Mouse (Mus musculus): Measurements from ENCODE around the gene 2310061I04Rik. TPM values are rescaled to one million over a fixed set of nuclear protein-coding genes. Genes with fewer than 3 reads are reported as not detected.

Gene 2310061I04Rik
- polyA plus RNA-seq, 2 experiments = 20.7 to 53.9 TPM

DNA sequence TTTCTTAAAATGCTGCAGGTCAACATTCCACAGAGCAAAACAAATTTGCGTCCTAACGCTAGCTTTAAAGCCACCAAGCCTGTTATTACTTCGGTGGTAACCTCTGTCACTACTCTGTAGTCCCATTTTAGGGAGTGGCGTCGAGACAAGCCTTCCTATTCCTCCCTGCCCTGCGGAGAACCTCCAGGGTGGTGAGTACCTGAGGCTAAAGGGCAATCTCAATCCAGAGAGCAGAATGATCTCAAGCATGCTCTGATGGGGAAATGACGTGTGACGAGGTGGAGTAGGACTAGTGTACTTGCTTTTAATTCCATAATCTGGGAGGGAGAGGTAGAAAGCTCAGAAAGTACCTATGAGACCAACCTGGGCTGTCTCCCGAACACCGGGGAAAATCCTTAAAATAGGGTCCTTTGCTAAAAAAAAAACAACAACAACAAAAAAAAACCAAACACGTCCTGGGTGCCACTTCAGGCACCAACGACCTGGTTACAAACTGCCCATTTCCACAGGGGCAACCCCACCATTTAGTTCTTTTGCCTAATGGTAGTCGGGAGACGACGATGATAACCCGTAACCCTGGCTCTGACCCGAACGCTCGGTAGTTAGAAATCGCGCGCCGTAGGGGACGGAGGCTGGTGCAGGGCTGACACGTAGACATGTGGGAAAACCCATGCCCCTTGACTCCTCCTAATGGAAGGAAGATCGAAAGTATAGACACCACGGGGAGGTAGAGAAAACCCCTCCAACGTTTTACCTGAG lies 18.5 kb upstream of the 2310061I04Rik start:
- H3K9me3 ChIP-seq (ENCODE audit: control insufficient read depth, low read length) = no peaks in the 10 kb centered on the region
- peak overlapping the region; percentile 98 for H3K9ac ChIP-seq (ENCODE audit: low read depth, low read length, severe bottlenecking)
- 5% methylated on average over 28 of the region's 28 CpGs for WGBS
- H3K4me1 ChIP-seq (ENCODE audit: control insufficient read depth, insufficient read depth, low read length) = peaks cover 17% of the 10 kb centered on the region
- peaks cover 37% of the 10 kb centered on the region for H3K36me3 ChIP-seq (ENCODE audit: control insufficient read depth, insufficient read depth, low read length)
- H3K4me3 ChIP-seq (replicated peaks; ENCODE audit: low read length) = peak overlapping the region; percentile 74
- peak overlapping the region; percentile 76; the same call in 1 of the 2 replicates for H3K27ac ChIP-seq (replicated peaks; ENCODE audit: low read depth, low read length)
- ATAC-seq (ENCODE audit: low FRiP score, low read depth) = no peak
- no peak for TF ChIP-seq POLR2A (IDR thresholded peaks at IDR 0.05; ENCODE audit: borderline replicate concordance, extremely low read depth, insufficient read depth, insufficient read length)
- H3K27me3 ChIP-seq (ENCODE audit: control insufficient read depth, insufficient read depth, low read length) = no peaks in the 10 kb centered on the region
- H3K4me2 ChIP-seq (replicated peaks; ENCODE audit: low read depth, low read length, severe bottlenecking) = peak overlapping the region; percentile 77
- DNase-seq (ENCODE audit: low spot score) = no peak

DNA sequence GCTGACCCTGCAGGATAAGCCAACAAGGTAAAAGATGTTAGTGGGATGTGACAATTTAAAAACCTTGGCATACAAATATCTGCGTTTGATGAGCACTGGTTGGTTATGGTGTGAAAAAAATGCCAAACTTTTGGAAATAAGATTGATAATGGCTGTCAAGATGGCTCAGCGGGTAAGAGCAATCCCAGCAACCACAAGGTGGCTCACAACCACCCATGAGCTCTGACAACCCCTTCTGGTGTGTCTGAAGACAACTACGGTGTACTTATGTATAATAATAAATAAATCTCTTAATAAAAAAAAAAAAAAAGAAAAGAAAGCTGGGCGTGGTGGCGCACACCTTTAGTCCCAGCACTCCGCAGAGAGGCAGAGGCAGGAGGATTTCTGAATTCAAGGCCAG lies 17.7 kb upstream of the 2310061I04Rik start:
- Histone ChIP-seq H3K4me3 (replicated peaks; ENCODE audit: low read length) (peak overlapping the region; percentile 74), H3K9ac (ENCODE audit: low read depth, low read length, severe bottlenecking) (no peak overlapping the region), H3K4me2 (replicated peaks; ENCODE audit: low read depth, low read length, severe bottlenecking) (peak overlapping the region; percentile 77; the same call in 1 of the 2 replicates), H3K36me3 (ENCODE audit: control insufficient read depth, insufficient read depth, low read length) (peaks cover 35% of the 10 kb centered on the region), H3K27me3 (ENCODE audit: control insufficient read depth, insufficient read depth, low read length) (no peaks in the 10 kb centered on the region), H3K27ac (replicated peaks; ENCODE audit: low read depth, low read length) (no peak overlapping the region), H3K4me1 (ENCODE audit: control insufficient read depth, insufficient read depth, low read length) (peaks cover 11% of the 10 kb centered on the region), H3K9me3 (ENCODE audit: control insufficient read depth, low read length) (no peaks in the 10 kb centered on the region)
- ATAC-seq (ENCODE audit: low FRiP score, low read depth) (no peak), DNase-seq (ENCODE audit: low spot score) (no peak)
- no peak for TF ChIP-seq POLR2A (IDR thresholded peaks at IDR 0.05; ENCODE audit: borderline replicate concordance, extremely low read depth, insufficient read depth, insufficient read length)
- 83% methylated on average over 6 of the region's 6 CpGs for WGBS

DNA sequence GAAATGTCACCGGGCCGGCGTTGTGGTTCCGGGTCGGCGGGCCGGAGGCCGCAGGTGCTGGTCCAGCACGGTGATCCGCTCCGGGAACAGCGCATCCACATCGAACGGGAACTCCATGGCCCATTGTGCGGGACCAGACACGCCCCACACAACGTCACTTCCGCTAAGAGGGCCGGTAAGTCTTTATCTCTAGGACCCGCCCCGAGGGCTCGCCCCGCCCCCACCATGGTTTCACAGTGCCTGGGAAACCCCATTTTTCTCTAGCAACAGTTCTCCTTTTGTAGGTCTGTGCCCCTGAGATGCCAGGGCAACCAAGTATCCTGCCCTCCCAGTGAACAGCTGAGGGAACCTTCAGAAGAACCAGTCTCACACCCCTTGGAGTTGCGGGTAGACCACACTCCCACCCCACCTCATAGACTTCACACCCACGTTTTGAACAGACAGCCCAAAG lies 12.7 kb upstream of the 2310061I04Rik start, which contains the start of gene Atat1:
Gene Atat1 (minus strand): TSS at position 157 of the 451 bp plus-strand sequence.
- Histone ChIP-seq H3K4me3 (replicated peaks; ENCODE audit: low read length) (peak within 1 kb of the TSS; percentile 75), H3K4me1 (ENCODE audit: control insufficient read depth, insufficient read depth, low read length) (peaks cover 6% of the 10 kb centered on the region; the same call in 1 of the 2 replicates), H3K9me3 (ENCODE audit: control insufficient read depth, low read length) (no peaks in the 10 kb centered on the region), H3K36me3 (ENCODE audit: control insufficient read depth, insufficient read depth, low read length) (peaks cover 47% of the 10 kb centered on the region), H3K27me3 (ENCODE audit: control insufficient read depth, insufficient read depth, low read length) (no peaks in the 10 kb centered on the region), H3K4me2 (replicated peaks; ENCODE audit: low read depth, low read length, severe bottlenecking) (peak within 1 kb of the TSS; percentile 86), H3K9ac (ENCODE audit: low read depth, low read length, severe bottlenecking) (peak within 1 kb of the TSS; percentile 74), H3K27ac (replicated peaks; ENCODE audit: low read depth, low read length) (peak within 1 kb of the TSS; percentile 72; the same call in 1 of the 2 replicates)
- peak; percentile 93 for ATAC-seq (ENCODE audit: low FRiP score, low read depth)
- TF ChIP-seq POLR2A (IDR thresholded peaks at IDR 0.05; ENCODE audit: borderline replicate concordance, extremely low read depth, insufficient read depth, insufficient read length) = peak; percentile 64; the same call in 1 of the 2 replicates
- WGBS = 5% methylated on average over 21 of the region's 25 CpGs
- peak; percentile 93 for DNase-seq (ENCODE audit: low spot score)

DNA sequence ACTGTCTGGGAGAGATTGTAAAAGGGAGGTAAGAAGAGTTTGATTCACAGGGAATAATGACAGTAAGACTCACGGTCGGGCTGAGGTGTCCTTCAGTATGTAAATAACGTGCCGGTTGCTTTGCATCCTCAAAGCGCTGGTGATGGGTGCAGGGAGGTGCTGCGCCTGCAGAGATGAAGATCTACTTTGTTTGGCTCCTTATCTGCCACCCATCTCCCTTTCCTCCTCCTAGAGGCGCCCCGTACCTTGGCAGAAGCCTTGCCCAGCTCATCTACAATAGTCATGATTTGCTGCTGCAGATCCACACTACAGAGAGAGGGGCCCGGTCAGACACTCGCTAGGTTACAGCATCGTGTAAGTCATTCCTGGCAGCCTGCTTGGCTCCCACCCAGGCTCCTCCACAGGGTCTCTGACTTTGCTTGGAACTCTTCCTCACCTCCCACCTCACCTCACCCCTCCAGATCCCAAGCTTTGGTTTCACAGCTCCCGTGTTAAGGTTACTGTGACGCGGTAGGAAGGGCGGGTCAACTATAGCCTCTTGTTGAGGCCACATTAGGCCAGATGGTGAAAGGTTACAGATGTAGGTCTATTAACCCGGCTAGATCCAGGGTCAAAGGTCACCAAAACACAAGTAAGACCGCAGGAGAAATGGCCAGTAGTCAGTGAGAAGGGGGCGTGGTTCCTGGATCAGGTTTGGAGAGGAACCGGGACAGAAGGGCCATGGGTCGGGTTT lies 12.1 kb upstream of the 2310061I04Rik start:
- ATAC-seq (ENCODE audit: low FRiP score, low read depth) = peak; percentile 38

DNA sequence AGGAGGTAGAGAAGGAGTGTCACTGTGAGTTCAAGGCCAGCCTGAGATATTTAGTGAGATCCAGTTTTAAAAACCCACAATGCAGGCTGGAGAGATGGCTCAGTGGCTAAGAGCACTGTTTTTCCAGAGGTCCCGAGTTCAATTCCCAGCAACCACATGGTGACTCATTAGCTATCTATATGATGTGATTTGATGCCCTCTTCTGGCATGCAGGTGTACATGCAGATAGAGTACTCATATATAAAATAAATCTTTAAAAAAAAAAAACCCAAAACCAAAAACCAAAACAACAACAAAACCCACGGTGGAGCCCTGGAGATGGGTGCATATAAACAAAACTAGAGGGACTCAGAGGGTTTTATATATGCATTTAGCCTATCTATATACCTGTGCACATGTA lies 10.4 kb upstream of the 2310061I04Rik start:
- WGBS = 82% methylated on average over 2 of the region's 2 CpGs
- ATAC-seq (ENCODE audit: low FRiP score, low read depth) = no peak
- peaks cover 57% of the 10 kb centered on the region for H3K36me3 ChIP-seq (ENCODE audit: control insufficient read depth, insufficient read depth, low read length)

More for the DNA sequence above, 12.1 kb upstream of the 2310061I04Rik start:
- Histone ChIP-seq H3K9ac (ENCODE audit: low read depth, low read length, severe bottlenecking) (peak overlapping the region; percentile 74), H3K27me3 (ENCODE audit: control insufficient read depth, insufficient read depth, low read length) (no peaks in the 10 kb centered on the region), H3K27ac (replicated peaks; ENCODE audit: low read depth, low read length) (peak overlapping the region; percentile 72; the same call in 1 of the 2 replicates), H3K4me2 (replicated peaks; ENCODE audit: low read depth, low read length, severe bottlenecking) (peak overlapping the region; percentile 86), H3K36me3 (ENCODE audit: control insufficient read depth, insufficient read depth, low read length) (peaks cover 52% of the 10 kb centered on the region), H3K4me1 (ENCODE audit: control insufficient read depth, insufficient read depth, low read length) (peaks cover 6% of the 10 kb centered on the region; the same call in 1 of the 2 replicates), H3K4me3 (replicated peaks; ENCODE audit: low read length) (peak overlapping the region; percentile 75), H3K9me3 (ENCODE audit: control insufficient read depth, low read length) (no peaks in the 10 kb centered on the region)
- 24% methylated on average over 20 of the region's 20 CpGs for WGBS
- no peak for DNase-seq (ENCODE audit: low spot score)
- TF ChIP-seq POLR2A (IDR thresholded peaks at IDR 0.05; ENCODE audit: borderline replicate concordance, extremely low read depth, insufficient read depth, insufficient read length) = no peak

More for the DNA sequence above, 10.4 kb upstream of the 2310061I04Rik start:
- TF ChIP-seq POLR2A (IDR thresholded peaks at IDR 0.05; ENCODE audit: borderline replicate concordance, extremely low read depth, insufficient read depth, insufficient read length) = no peak
- H3K4me1 ChIP-seq (ENCODE audit: control insufficient read depth, insufficient read depth, low read length) = peaks cover 6% of the 10 kb centered on the region; the same call in 1 of the 2 replicates
- no peak for DNase-seq (ENCODE audit: low spot score)
- H3K27me3 ChIP-seq (ENCODE audit: control insufficient read depth, insufficient read depth, low read length) = no peaks in the 10 kb centered on the region
- H3K4me3 ChIP-seq (replicated peaks; ENCODE audit: low read length) = no peak overlapping the region
- no peaks in the 10 kb centered on the region for H3K9me3 ChIP-seq (ENCODE audit: control insufficient read depth, low read length)
- H3K27ac ChIP-seq (replicated peaks; ENCODE audit: low read depth, low read length) = no peak overlapping the region
- H3K9ac ChIP-seq (ENCODE audit: low read depth, low read length, severe bottlenecking) = no peak overlapping the region
- H3K4me2 ChIP-seq (replicated peaks; ENCODE audit: low read depth, low read length, severe bottlenecking) = no peak overlapping the region
